Mouse (Mus musculus): ENCODE measurements around the gene Ifitm6.
"Not testable (repeated sequence)": the region's sequence is repeated elsewhere in the genome, so short reads cannot be mapped to it uniquely, and the experiment has no call there.

Gene Ifitm6

DNA sequence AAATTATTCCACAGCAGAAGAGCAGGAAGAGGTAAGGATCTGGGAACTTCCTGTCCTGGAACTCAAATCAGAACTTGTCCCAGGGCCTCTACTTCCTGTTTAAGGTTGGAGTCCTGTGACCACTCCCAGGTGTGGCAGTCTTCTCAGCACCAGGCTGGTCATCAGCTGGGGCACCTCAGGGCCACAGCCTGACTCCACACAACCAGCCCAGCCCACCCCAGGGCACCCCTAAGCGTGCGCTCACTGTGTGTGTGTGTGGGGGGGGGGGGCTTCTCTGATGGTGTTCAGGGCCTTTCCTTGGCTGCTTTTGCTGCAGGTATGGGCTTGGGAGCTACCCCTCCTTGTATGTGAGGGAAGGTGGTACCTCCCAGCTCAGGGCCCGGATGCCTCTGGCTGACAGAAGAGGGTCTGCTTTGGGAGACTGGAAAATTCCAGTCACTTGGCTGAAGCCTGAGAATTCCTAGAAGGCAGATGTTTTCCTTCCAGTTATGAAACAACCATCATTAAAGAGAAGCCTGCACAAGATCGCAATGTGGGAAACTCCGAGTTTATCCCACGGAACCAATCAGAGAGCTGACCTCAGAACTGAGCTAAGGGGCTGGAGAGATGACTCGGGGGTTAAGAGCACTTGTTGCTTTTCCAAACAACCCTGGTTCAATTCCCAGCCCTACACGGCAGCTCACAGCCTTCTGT, 46.1 kb downstream of the Ifitm6 start:
- DNase-seq (ENCODE audit: low read depth) = no peak

DNA sequence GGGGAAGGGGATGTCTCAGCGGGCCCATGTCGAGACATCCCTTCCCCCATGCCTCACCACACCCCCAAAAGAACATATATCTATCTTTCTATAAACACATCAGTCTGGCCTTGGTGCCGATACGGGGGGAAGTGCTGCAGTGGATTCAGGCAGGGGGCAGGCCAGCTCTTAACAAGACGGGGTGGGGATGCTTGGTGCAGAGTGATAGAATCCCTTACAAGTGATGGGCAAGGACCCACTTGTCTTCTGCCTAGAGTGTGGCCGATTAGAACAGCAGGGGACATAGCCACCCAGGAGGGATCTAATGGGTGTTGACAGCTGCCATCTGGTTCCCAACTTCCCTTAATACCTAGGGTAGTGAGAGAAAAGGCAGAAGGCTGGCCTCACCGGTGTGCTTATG, 46.8 kb downstream of the Ifitm6 start:
- no peak for DNase-seq (ENCODE audit: low read depth)

DNA sequence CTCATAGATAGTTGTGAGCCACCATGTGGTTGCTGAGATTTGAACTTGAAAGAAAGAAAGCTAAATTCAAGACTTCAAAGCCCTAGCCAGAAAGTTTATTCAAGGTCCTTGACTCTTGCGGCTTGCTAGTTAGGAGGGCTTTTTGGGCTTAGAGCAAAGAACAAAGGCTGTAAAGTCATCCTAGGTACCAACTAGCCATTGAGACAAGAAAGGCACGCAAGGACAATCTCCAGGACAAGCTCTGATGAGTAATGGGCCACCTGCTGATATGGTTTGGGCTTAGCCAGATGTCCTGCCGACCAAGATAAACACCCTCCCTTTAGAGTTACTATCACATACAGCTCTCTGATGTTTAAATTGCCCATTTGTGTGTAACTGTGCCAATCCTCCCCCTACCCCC, 49.0 kb downstream of the Ifitm6 start:
- DNase-seq (ENCODE audit: low read depth) = not testable (repeated sequence)

DNA sequence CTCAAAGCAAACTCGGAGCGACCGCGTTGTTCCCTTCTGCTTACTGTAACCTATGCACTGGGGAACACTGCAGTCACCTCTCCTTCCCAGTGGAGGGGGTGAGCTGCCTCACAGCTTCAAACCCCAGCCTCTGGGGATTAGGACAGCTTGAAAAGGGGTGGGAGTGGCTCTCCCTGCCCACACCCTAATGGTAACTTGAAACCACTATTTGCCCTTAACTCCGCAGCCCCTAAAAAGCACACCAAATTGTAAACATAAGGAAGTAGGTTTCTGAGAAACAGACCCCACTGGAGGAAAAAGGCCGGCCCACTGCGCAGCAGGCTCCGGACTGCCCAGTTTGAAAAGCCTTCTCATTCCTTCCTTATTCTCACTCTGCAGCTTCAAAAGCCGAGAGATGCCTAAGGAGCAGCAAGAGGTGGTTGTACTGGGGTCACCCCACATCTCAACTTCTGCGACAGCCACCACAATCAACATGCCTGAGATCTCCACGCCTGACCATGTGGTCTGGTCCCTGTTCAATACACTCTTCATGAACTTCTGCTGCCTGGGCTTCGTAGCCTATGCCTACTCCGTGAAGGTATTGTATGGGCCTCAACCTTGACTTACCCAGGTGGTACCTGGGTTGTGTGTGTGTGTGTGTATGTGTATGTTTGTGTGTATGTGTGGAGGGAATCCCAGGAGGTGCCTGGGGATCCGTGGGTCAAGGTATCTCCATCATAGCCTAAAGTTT, 49.7 kb downstream of the Ifitm6 start:
- peak; percentile 79 for DNase-seq (ENCODE audit: low read depth)

- no peak for DNase-seq (ENCODE audit: low read depth)
These were observed 50.8 kb downstream of the Ifitm6 start, which contains the start of gene Ifitm1 for GRCm38 (mm10) chr7:140966921-140967320. Gene Ifitm1 (plus strand): TSS chr7:140967221.

All from 416B (cell line).